Mouse (Mus musculus): ENCODE measurements around the gene Gpr155. TPM values are rescaled to one million over a fixed set of nuclear protein-coding genes. Genes with fewer than 3 reads are reported as not detected.

Gene Gpr155
- 15.4 to 19.7 TPM (median 17.1 TPM) in 4 replicates for total RNA-seq (2023; ENCODE audit: inconsistent age)

DNA sequence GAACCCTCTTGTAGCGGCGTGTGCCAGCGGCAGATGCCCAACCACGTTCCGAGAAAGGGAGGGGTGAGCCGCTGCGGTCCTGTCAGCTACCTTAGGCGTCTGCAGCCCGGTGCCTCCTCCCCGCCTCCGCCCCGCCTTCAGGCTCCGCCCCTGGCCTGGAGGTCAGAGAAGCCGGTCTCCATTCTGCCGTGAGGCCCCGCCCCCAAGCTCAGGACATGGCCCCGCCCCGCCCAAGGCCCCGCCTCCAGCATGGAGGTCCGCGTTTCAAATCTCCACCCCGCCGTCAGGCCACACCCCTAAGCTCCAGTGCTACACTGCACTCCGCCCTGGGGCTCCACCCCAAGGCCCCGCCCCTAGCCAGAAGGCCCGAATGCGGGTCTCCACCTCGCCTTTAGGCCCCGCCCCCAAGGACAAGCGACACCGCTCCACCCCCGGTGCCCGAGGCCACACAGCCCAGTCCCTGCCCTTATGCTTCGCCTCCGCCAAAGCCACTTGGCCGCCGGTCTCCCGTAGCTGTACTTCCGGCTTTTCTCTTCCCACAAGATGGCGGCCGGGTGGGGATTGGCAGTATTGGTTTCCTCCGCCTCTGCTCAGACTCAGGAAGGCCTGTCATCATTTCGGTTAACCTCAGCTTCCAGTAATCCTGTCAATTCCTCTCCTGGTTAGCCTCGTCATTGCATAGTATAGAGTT is at the start of gene Gpr155:
Gene Gpr155, minus strand, starts transcription at position 217 of the 691 bp plus-strand sequence.

DNA sequence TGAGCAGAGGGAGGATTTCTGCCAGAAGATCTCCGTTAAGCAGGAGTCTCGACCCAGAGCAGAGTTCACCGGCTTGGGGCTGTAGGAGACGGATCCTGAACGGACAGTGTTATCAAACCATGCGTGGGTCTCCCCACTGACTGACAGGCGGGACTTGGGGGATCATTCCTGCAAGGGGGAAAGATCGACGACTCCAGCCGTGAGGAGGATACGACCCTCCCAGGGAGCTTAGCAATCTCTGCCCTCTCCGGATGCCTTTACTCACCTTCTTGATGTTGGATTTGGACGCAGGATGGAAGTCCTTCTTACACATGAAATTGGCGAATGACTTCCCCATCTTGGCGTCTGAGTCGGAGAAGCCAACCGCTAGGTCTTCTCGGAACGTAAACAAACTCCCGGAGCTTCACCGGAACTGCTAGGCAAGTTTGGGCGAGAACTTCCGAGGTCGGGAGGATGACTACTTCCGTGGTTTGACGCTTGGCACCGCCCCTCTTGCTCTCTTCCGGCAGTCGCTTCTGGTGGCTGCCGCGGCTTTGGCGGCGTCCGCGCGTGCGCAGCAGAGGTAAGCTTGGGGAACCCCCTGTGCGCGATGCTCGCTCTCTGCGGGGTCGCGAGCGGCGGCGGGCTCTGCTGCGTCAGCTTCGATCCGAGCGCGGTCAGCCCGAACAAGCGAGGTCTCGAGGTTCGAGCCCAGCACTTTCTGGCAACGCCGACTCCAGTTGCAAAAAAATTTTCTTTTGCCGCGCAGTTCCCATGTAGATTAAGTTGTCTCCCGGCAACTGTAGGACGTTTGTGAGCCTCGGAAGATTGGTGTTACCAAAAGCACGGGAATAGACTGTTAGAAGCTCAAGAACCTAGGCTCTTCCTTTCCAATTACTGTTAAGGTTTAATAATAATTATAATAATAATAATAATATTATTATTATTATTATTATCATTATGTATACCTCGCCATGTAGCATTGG is 73.9 kb downstream of the Gpr155 start, which contains the start of the genes Scrn3 and Cir1:
Gene Scrn3, plus strand, starts transcription at position 450 of the 965 bp plus-strand sequence.
Gene Cir1, minus strand, starts transcription at position 550 of the 965 bp plus-strand sequence.

Other genes with a start within 250 kb of the Gpr155 start
- gene Ola1, start 167.6 kb downstream of the Gpr155 start, total RNA-seq (2023; ENCODE audit: inconsistent age): 31.5 to 38.9 TPM (median 36.3 TPM) in 4 replicates
- gene Sp9, start 114.6 kb downstream of the Gpr155 start, total RNA-seq (2023; ENCODE audit: inconsistent age): not detected in 4 replicates
- 2.7 to 7.0 TPM (median 5.5 TPM) in 4 replicates for gene Scrn3, start 74.0 kb downstream of the Gpr155 start, total RNA-seq (2023; ENCODE audit: inconsistent age)
- 21.4 to 26.6 TPM (median 24.4 TPM) in 4 replicates for gene Cir1, start 73.9 kb downstream of the Gpr155 start, total RNA-seq (2023; ENCODE audit: inconsistent age)
- gene Wipf1, start 143.2 kb upstream of the Gpr155 start, total RNA-seq (2023; ENCODE audit: inconsistent age): 195 to 212 TPM (median 205 TPM) in 4 replicates
- gene Chrna1, start 193.8 kb upstream of the Gpr155 start, total RNA-seq (2023; ENCODE audit: inconsistent age): 0.12 TPM in 1 of 4 replicates, not detected in the others

Measured in B cell, adult (primary cell).